Mouse (Mus musculus): Measurements from ENCODE around the gene Gm21976. TPM values are rescaled to one million over a fixed set of nuclear protein-coding genes. Genes with fewer than 3 reads are reported as not detected.

Gm21976 gene
- total RNA-seq, 2 experiments from 2014 or later, result not detected

DNA sequence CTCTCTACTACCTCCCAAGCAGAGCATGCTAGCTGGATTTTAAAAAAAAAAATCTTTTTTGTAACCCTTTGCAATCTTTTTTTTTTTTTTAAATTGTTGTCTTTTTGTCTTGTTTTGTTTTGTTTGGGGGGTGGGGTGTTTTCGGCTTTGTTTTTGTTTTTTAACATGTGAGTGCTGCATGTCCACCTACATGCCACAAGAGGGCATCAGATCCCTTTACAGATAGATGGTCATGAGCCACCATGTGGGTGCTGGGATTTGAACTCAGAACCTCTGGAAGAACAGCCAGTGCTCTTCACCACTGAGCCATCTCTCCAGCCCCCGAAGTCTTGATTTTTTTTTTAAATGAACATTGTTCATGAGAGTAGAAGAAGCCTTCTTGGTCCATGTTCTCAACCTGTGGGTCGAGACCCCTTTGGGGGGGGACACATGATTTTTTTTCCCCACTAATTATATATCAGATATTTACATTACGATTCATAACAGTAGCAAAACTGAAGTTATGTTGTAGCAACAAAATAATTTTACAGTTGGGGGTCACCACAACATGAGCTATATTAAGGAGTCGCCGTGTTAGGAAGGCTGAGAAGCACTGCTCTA lies 18.3 kb downstream of the Gm21976 start:
- no peak for ATAC-seq (replicated peaks; ENCODE audit: poor library complexity)

DNA sequence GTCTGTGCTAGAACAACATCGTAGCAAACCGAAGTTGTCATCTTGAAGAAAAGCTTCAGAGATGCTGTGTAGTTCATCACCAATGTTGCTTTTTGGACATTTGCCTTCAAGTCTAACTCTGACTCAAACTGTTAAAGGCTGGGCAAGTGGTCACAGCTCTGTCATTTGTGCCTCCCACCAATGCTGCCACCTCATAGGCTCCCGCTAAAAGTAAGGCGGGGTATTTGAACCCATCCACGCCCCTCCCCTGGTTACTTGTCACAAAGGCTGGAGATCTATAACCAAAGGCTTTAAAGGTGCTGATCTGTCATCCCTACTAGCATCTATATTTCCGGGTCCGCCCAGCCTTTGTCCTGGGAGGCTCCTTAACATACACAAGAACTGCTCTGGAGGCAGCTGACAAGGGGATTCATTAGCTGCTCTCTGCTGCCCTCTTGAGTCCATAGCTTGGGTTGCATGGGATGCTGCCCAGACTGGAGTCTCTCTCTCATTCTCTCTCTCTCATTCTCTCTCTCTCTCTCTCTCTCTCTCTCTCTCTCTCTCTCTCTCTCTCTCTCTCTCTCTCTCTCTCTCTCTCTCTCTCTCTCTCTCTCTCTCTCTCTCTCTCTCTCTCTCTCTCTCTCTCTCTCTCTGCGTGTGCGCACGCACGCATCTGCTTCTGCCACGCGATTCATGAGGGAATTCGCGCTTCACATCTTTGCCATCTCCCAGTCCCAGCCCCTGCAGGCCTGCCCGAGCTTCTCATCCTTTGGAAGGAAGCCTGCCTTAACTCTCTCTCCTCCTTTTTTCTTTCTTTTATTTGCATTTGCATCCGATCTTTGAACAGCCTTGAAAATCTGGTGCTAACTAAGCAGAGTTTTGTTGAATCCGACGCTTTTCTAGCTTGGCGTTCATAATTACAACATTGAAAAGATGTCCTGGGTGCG lies 19.4 kb downstream of the Gm21976 start:
- ATAC-seq (replicated peaks; ENCODE audit: poor library complexity), result peak; percentile 99

DNA sequence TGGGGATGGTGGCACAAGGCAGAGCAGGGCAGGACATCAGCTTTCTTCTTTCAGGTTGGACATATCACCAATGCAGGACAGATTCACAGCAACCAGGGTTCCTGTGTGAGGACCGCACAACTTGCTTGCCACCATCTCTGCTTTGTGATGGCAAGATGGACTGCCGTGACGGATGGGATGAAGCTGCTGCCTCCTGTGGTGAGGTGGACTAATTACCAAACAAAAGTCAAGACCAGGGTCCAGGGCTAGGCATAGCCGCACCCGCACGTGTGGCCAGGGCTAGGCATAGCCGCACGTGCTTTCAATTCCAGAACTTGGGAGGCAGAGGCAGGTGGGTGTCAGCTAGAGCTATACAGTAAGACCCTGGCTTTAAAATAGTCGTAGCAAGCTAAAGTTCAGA lies 25.6 kb downstream of the Gm21976 start:
- ATAC-seq (replicated peaks; ENCODE audit: poor library complexity), result 0 out of 2 replicates have a peak, but pooled peaks have one; percentile 40

DNA sequence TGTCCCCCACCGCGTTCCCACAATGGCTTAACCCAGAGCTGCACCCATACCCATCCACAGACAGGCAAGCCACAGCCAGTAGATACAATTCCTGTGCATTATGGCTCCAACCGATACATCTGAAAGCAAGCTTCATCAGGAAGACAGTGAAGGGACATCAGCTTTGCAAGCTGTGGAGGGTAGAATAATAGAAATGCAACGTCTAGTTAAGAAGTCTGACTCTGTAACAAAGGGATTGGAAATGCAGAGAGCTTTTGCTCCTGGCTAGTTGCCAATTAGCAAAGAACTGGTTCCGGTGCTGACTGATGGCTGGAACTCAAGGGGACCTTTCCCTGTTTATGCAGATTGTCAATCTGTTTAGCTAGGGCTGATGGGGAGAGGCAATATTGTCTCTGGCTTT lies 26.7 kb downstream of the Gm21976 start:
- no peak for ATAC-seq (replicated peaks; ENCODE audit: poor library complexity)

DNA sequence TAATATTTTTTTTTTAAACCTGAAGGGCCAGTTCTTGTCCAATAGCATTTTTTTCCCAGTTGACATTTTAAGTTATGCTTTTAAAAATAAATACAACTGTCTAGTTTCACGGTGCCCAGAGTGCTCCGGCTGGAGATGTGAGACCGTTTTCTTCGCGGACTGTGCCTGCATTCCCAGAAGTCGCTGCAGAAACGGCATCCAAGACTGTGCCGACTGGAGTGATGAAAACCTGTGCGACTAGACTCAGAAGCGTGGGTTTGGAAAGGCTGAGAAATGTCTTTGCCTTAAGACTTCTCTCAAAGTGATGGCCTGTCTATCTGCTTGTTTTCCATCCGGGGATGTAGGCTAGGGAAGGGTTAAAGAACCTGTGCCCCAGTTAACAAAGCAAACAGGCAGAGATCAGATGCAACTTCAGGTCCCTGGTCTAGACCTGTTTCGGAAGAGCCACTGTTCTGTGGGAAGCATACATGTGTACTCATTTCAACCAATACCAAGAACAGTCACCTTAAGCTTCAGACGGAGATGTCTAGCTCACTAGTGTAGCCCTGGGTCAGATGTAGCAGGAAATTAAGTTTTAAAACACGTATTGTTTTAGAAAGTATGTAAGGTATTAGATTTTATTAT lies 27.3 kb downstream of the Gm21976 start:
- ATAC-seq (replicated peaks; ENCODE audit: poor library complexity), result no peak

DNA sequence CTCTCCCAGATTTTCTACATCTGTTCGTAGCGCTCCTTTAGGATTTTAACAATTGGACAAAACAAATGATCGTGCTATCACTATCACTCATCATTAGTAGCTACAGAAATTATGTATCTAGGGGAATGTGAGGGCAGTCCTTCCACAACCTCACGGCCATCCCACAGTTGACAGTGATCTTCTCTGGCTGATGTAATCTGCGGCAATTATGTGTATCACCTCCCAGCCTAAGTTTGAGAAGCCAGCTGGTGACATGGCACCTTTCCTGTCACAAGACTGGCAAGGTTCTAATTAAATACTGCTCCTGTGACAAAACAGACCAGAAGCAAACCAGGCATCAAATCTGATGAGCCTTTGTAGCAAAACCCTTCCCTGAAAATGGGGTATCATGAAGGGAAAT lies 28.3 kb downstream of the Gm21976 start:
- no peak for ATAC-seq (replicated peaks; ENCODE audit: poor library complexity)

DNA sequence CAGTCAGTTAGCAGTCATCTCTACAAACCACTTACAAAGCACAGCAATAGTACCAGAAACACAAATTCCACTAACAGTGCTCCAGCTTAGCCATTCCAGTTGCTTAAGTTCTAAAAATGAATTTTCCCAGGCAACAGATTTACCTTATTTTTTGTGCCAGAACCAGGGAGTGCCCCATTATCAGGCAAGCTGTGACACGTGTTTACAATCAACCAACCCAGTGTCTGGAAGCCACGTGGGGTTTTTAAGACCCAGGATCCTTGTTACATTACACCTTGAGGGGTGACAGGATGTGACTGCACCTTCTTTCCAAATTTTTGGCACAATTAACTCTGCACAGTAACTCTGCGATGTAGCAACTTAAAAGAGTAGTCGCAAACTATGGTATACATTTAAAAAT lies 29.0 kb downstream of the Gm21976 start:
- no peak for ATAC-seq (replicated peaks; ENCODE audit: poor library complexity)

DNA sequence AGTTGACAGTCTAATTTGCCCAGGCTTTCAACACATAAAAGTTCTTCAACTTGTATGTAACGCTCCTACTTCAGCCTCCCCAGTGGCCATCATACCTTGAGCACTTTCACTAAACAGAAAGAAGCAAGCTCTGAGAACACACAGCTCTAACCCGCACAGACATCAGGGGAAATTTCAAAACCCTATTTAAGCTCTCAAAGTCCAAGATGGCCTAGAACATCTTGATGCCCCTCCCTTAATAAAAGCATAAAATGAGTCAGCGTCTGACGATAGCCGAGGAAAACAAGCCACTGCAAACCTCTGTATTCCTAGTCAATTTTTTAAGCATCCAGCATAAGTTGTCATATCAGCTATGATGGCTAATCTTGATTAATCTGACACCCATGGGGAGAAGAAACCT lies 31.9 kb downstream of the Gm21976 start:
- ATAC-seq (replicated peaks; ENCODE audit: poor library complexity), result no peak

DNA sequence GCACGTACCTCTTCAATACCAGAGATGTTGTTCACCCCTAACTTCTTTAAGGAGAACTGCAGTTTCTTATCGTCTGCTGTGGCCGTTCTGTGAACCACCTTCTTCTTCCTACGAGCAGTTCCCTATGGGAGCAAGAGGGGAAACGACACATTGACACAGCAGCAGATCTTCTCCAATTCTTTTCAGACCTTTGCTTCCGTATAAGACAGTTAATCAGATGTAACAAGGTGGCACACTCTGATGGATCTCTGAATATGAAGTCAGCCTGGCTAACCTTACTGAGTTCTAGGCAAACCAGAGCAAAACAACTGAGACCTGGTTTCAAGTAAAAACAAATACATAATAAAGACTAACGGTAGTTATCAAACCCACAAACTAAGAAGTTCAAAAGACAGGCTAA lies 33.9 kb downstream of the Gm21976 start:
- ATAC-seq (replicated peaks; ENCODE audit: poor library complexity), result no peak

DNA sequence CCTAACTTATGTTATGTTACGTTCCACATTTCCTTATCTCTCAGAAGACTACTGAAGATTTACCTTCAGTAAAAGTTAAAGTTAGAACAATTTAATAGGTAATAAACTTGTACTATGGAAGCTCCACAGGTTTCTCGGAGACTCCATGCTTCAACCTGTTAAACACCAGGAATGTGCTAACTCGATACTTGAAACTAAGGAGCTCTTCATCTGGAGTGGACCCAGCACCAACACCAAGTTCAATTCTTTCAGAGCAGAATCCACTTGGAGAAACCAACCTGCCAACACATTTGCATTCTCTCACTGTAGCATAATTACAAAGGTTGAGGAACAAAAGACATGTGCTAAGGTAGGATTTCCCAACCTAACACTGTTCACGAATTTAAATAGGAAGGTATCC lies 35.4 kb downstream of the Gm21976 start:
- no peak for ATAC-seq (replicated peaks; ENCODE audit: poor library complexity)

DNA sequence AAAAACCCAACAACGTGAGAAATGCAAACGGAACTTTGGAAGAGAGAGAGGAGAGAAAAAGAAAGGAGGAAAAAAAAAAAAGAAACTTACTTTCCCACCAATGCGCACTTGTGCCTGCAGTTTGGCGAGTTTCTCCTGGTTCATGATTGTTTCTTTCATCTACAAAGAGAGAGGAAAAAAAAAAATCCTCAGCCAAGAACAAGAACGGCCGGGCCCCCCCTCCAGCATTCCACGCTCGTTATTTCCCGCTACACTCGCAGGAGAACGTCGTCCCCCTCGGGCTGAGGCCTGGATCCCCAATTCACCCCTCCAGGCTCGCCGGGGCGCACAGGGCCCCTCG lies 36.4 kb downstream of the Gm21976 start:
- ATAC-seq (replicated peaks; ENCODE audit: poor library complexity), result no peak

DNA sequence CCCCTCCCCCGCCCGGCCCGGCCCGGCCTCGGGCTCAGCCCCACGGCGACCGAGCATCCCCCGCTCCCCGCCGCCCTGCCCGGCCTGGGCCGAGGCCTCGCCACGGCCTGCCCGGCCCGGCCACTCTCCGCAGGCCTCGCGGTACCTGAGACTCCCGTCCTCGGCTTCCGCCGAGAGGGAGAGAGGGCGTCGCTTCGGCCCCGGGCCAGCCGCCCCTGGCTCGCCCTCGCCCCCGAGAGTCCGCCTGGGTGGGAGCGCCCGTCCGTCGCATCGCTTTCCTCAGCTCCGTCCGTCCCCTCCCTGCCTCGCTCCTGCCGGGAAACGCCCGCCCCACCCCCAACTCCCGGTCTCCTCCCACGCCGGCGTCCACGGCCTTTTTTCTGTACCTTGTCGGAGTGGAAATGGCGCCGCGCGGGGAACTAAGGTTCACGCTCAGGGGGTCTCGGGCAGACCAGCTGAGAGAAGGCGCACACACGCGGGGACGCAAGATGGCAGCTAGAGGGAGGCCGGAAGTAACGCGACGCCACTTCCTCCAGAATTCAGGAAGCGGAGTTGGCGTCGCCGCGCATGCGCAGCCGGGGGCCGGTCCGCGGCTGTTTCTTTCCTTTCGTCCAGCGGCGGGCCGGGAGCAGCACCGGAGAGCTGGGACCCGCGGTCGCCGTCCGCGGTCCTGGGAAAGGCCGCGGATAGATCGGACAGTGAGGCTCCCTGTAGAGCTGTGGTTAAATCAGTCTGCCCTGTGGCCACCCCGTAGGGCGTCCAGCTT lies 37.0 kb downstream of the Gm21976 start, which contains the start of gene Btf3:
Gene Btf3, minus strand, starts transcription at position 527 of the 766 bp plus-strand sequence.
- peak; percentile 92 for ATAC-seq (replicated peaks; ENCODE audit: poor library complexity)

DNA sequence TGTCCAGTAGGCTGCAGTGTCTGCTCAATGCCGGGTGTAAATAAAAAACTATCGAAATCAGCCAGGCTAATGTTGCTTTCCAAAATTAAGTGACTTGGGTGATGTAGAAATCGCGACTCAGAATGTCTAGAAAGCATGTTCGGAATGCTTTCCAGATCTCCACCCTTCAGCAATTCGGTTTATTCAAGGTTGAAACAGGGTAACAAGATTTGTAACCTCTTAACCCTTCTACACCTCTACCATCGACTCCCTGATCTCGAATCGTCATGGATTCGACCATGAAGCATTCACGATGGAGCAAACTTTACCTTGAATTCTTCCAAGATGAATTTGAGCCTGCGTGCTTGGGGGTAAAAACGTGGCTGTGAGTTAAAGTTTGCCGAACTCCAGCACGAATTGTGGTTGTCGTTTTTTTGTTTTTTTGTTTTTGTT lies 37.6 kb downstream of the Gm21976 start:
- ATAC-seq (replicated peaks; ENCODE audit: poor library complexity), result no peak

DNA sequence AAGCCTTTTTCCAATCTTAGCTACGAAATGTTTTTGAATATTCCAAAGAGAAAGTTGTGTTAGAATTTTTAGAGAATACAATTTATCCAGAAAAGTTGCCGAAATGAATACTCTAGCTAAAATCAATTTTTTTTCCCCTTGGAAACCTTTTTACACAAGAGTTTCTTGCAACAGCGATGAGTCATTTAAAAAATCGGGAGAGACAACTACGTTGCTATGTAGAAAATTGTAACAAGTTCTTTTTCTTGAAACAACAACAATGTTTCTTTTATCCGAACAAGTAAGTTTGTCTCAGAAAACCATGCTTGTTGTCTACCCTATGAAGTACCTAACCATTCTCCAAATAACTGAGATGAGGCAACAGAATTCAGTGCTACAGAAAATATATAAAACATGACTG lies 38.2 kb downstream of the Gm21976 start:
- no peak for ATAC-seq (replicated peaks; ENCODE audit: poor library complexity)

DNA sequence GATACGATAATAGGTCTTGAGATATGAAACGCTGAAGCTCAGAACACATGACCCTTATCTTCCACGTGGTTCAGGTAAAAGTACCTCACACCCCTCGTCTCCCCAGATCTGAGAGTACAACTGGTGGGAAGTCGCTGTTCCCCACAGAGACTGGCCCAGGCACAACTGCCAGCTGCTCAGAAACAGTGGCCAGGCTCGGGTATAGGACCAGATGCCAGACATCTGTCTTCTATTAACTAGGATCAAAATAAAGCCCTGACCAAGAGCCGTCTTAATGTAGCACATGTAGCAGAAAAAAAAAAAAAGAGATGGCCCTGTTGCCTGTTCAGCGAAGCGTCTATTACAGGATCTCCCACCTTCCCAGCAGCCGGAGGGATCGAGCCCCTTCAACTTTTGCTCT lies 45.3 kb downstream of the Gm21976 start:
- ATAC-seq (replicated peaks; ENCODE audit: poor library complexity), result no peak

DNA sequence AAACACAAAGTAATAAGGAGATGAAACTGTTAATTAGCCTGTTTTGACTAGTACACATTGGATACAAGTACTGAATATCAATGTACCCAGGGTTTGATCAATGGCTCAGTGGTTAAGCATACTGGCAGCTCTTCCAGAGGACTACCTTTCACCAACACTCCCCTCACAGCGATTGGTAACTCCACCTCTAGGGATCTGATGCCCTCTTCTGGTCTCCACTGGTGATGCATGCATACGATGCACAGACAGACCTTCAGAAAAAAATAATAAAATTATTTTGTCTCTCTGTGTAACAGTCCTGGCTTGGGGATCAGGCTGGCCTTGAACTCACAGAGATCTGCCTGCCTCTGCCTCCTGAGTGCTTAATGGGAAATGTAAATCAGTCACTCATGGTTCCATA lies 52.4 kb downstream of the Gm21976 start:
- ATAC-seq (replicated peaks; ENCODE audit: poor library complexity), result peak; percentile 92

DNA sequence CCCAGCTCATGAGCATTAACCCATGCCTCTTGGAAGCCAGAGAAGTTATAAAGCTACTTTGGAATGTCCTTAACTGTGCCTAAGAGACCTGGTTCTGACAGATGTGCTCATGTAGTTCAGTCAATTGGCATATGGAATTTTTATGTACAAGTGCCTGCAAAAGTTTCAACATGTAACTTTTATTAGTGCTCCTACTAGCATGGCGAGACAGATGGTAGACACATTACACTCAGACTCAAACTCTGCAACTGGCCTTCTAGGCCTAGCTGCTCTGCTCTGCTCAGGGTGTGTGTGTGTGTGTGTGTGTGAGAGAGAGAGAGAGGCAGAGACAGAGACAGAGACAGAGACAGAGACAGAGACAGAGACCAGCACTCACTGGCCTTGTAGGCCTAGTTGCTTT lies 56.5 kb downstream of the Gm21976 start:
- ATAC-seq (replicated peaks; ENCODE audit: poor library complexity), result no peak

DNA sequence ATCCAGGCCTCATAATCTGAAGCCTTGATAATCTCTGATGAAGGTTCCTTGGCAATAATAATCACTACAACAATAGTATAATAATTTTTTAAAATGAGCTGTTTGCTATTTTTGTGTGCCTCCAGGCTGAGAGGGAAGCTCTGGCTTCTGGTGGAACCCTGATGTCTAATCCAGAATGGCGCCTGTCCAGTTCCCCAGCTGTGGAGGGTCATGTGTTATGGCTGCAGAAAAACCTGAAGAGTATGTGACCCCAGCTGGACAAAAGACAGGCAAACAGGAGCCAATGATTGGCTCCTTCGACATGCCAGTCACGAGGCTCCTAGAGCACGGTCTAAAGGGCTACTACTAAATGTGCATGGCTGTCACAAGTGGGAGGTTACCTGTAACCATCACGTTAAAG lies 60.8 kb downstream of the Gm21976 start:
- ATAC-seq (replicated peaks; ENCODE audit: poor library complexity), result no peak

DNA sequence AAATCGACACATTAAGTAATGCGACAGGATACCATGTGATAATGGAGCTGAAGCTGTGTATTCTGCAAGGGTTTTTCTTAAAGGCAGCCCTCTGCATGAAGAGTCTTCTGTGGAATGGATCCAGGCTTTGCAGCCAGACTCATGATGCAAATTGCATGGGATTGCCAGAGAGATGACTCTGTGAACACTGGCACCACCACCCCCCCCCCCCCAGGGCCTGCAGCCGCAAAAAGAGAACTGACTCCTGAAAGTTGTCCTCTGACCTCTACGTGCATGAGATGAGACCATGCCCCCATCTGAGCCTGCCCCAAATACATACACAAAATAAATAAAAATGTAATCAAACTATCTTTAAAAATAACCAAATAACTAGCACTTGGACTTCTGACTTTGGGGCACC lies 69.8 kb downstream of the Gm21976 start:
- ATAC-seq (replicated peaks; ENCODE audit: poor library complexity), result no peak

DNA sequence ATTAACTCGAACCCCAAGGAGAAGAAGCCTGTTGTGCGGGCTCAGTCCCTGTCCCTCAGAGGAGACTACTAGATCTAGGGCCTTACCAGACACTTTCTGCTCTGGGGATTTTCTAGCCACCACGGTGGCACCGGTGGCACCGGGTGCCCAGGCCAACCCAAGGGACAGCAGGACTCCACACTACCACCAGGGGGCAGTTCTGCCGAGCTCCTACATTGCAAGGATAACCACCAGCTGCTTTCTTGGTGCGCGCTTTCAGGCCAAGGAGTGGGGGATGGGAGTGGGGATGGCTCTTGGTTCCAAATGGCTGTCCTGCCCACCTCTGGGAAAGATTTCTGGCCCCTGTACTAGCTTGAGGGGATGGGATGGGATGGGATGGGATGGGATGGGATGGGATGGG lies 71.8 kb downstream of the Gm21976 start:
- ATAC-seq (replicated peaks; ENCODE audit: poor library complexity), result peak; percentile 71

DNA sequence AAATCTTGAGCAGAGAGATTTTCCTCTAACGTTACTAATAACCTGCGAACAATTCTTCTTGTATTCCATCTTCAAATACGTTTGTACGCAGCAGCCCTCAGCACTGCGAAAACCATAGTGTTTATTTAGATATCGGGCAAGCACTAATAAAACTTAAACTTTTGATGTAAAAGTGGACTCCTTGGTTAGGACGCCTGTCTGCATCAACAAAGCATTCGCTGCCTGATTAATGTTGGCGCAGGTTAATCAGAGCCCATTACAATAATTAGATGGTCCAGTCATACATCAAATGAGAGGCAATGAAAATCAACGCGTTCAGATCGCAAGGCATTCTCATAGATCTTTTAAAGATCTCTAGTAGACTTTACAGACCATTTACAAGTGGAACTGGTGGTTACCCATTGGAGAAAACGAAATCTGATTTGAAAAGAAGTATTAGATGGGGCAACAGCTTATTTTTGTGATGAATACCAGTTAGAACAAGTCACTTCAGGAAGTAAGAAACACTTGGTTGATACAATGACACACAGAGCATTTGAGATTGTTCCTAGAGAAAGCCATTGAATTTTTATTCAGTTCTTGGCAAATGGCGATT lies 72.8 kb downstream of the Gm21976 start:
- ATAC-seq (replicated peaks; ENCODE audit: poor library complexity), result no peak

All from megakaryocyte progenitor cell, adult 5-6 weeks (primary cell).